Mouse (Mus musculus): ENCODE results near the gene Mical1. TPM values are rescaled to one million over a fixed set of nuclear protein-coding genes. Genes with fewer than 3 reads are reported as not detected.

Gene Mical1
- polyA plus RNA-seq, 1 experiment from 2014 or later, result 70.9 TPM

DNA sequence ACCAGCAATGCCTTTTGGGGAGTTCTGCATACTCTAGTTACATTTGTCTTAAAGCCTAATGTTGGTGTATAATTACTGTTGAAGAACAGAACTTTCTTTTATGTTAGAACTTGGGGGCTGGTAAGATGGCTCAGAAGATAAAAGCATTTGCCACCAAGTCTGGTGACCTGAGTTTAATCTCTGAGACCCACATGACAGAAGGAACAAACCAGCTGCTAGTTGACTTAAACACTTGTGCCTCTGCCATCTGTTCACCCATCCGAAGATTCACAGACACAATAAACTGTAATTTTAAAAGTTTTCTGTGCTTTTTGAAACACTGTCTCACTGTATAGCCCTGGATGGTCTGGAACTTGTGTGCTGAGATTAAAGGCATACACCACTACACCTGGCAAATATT is 49.6 kb downstream of the Mical1 start:
- Histone ChIP-seq H3K9ac (ENCODE audit: low read length) (no peak overlapping the region), H3K9me3 (ENCODE audit: control insufficient read depth, low read length) (no peaks in the 10 kb centered on the region), H3K4me1 (replicated peaks; ENCODE audit: control insufficient read depth, insufficient read depth, low read length) (peaks cover 20% of the 10 kb centered on the region), H3K4me2 (ENCODE audit: low read depth, low read length) (no peak overlapping the region), H3K27ac (ENCODE audit: low read length) (no peak overlapping the region), H3K27me3 (ENCODE audit: control insufficient read depth, insufficient read depth, low read depth, low read length) (no peaks in the 10 kb centered on the region), H3K4me3 (ENCODE audit: low read length) (no peak overlapping the region), H3K36me3 (ENCODE audit: control insufficient read depth, insufficient read depth, low read length) (peaks cover 21% of the 10 kb centered on the region)
- no peak for ATAC-seq (ENCODE audit: low read depth)
- WGBS, result 66% methylated on average over 1 of the region's 1 CpGs

GRCm38 (mm10) chr10:41529972-41530371 is 53.9 kb downstream of the Mical1 start:
- H3K4me2 ChIP-seq (ENCODE audit: low read depth, low read length), result no peak overlapping the region
- no peaks in the 10 kb centered on the region for H3K9me3 ChIP-seq (ENCODE audit: control insufficient read depth, low read length)
- no peak overlapping the region for H3K9ac ChIP-seq (ENCODE audit: low read length)
- H3K36me3 ChIP-seq (ENCODE audit: control insufficient read depth, insufficient read depth, low read length), result peaks cover 32% of the 10 kb centered on the region
- H3K4me3 ChIP-seq (ENCODE audit: low read length), result no peak overlapping the region
- H3K27me3 ChIP-seq (ENCODE audit: control insufficient read depth, insufficient read depth, low read depth, low read length), result no peaks in the 10 kb centered on the region
- 83% methylated on average over 5 of the region's 5 CpGs for WGBS
- H3K4me1 ChIP-seq (replicated peaks; ENCODE audit: control insufficient read depth, insufficient read depth, low read length), result no peaks in the 10 kb centered on the region
- H3K27ac ChIP-seq (ENCODE audit: low read length), result no peak overlapping the region
- no peak for ATAC-seq (ENCODE audit: low read depth)

GRCm38 (mm10) chr10:41535991-41536390 is 59.9 kb downstream of the Mical1 start:
- Histone ChIP-seq H3K4me3 (ENCODE audit: low read length) (no peak overlapping the region), H3K4me1 (replicated peaks; ENCODE audit: control insufficient read depth, insufficient read depth, low read length) (no peaks in the 10 kb centered on the region), H3K36me3 (ENCODE audit: control insufficient read depth, insufficient read depth, low read length) (peaks cover 16% of the 10 kb centered on the region), H3K27ac (ENCODE audit: low read length) (no peak overlapping the region), H3K9me3 (ENCODE audit: control insufficient read depth, low read length) (no peaks in the 10 kb centered on the region), H3K27me3 (ENCODE audit: control insufficient read depth, insufficient read depth, low read depth, low read length) (no peaks in the 10 kb centered on the region), H3K4me2 (ENCODE audit: low read depth, low read length) (no peak overlapping the region), H3K9ac (ENCODE audit: low read length) (no peak overlapping the region)
- no peak for ATAC-seq (ENCODE audit: low read depth)
- 94% methylated on average over 2 of the region's 2 CpGs for WGBS

Other genes with a start within 250 kb of the Mical1 start
- gene Fig4, start 173.1 kb upstream of the Mical1 start, polyA plus RNA-seq (2015; fragmentation: Nextera tagmentation; extraction: Ambion mirVana), result 16.9 and 17.6 TPM in 2 replicates
- 0.51 and 0.74 TPM in 2 replicates for gene Ak9, start 172.3 kb upstream of the Mical1 start, polyA plus RNA-seq (2015; fragmentation: Nextera tagmentation; extraction: Ambion mirVana)
- 18.3 and 18.7 TPM in 2 replicates for gene Zbtb24, start 25.9 kb upstream of the Mical1 start, polyA plus RNA-seq (2015; fragmentation: Nextera tagmentation; extraction: Ambion mirVana)
- gene Smpd2, start 14.1 kb downstream of the Mical1 start, polyA plus RNA-seq (2015; fragmentation: Nextera tagmentation; extraction: Ambion mirVana), result 71.2 and 71.4 TPM in 2 replicates
- 4.0 and 6.4 TPM in 2 replicates for gene Ppil6, start 14.1 kb downstream of the Mical1 start, polyA plus RNA-seq (2015; fragmentation: Nextera tagmentation; extraction: Ambion mirVana)
- 169 and 185 TPM in 2 replicates for gene Cd164, start 43.1 kb downstream of the Mical1 start, polyA plus RNA-seq (2015; fragmentation: Nextera tagmentation; extraction: Ambion mirVana)
- 1.3 and 1.9 TPM in 2 replicates for gene Ccdc162, start 240.3 kb downstream of the Mical1 start, polyA plus RNA-seq (2015; fragmentation: Nextera tagmentation; extraction: Ambion mirVana)

All from lung, embryonic 16.5 days (tissue).